Mouse (Mus musculus): ENCODE data around the gene Dchs1. TPM values are rescaled to one million over a fixed set of nuclear protein-coding genes. Genes with fewer than 3 reads are reported as not detected.
A peak's percentile ranks its signal among the peaks of the same experiment; 100 is the strongest.

Dchs1 gene
- total and polyA plus RNA-seq, 3 experiments, result 0.08 to 0.11 TPM; not detected in 1

GRCm38 (mm10) chr7:105809836-105810235, 22.4 kb upstream of the Dchs1 start:
- H3K4me1 ChIP-seq (ENCODE audit: control insufficient read depth in 1 of 2, insufficient read depth in 2 of 2, low read length in 2 of 2), result peaks cover 0 to 17% of the 10 kb centered on the region in 2 experiments; a peak in 3 of 4 replicates
- peak; percentile 57 for DNase-seq (ENCODE audit: low read depth, low spot score)
- H3K27ac ChIP-seq (ENCODE audit: control insufficient read depth, low read depth, low read length), result peak overlapping the region; percentile 68; the same call in 1 of the 2 replicates

GRCm38 (mm10) chr7:105808385-105808784, 20.9 kb upstream of the Dchs1 start:
- peaks cover 5 to 17% of the 10 kb centered on the region in 2 experiments; a peak in 3 of 4 replicates for H3K36me3 ChIP-seq (ENCODE audit: control insufficient read depth in 1 of 2, insufficient read depth in 2 of 2, low read length in 2 of 2)
- H3K4me1 ChIP-seq (ENCODE audit: control insufficient read depth in 1 of 2, insufficient read depth in 2 of 2, low read length in 2 of 2), result peaks cover 0 to 17% of the 10 kb centered on the region in 2 experiments; a peak in 3 of 4 replicates
- no peaks in the 10 kb centered on the region for H3K27me3 ChIP-seq (ENCODE audit: control insufficient read depth in 1 of 2, insufficient read depth in 2 of 2, low read length in 2 of 2)
- no peaks in the 10 kb centered on the region for H3K9me3 ChIP-seq (replicated peaks; ENCODE audit: insufficient read depth, low read length)
- peak; percentile 18 for DNase-seq (ENCODE audit: low read depth, low spot score)
- H3K27ac ChIP-seq (ENCODE audit: control insufficient read depth, low read depth, low read length), result no peak overlapping the region
- H3K9ac ChIP-seq (ENCODE audit: control insufficient read depth, low read depth, low read length, poor library complexity, severe bottlenecking), result no peak overlapping the region
- H3K4me3 ChIP-seq (ENCODE audit: control insufficient read depth in 1 of 2, insufficient read depth in 1 of 2, low read depth in 2 of 2, low read length in 2 of 2), result no peak overlapping the region
- TF ChIP-seq CTCF (IDR thresholded peaks at IDR 0.05 in 2 of 3, conservative IDR thresholded peaks at IDR 0.05 in 1 of 3; ENCODE audit: control insufficient read depth in 1 of 3, insufficient read depth in 1 of 3, low read depth in 2 of 3, low read length in 3 of 3, poor library complexity in 1 of 3, severe bottlenecking in 1 of 3) (no peak), RAD21 (IDR thresholded peaks at IDR 0.05; ENCODE audit: low read depth, low read length) (no peak), MYB (IDR thresholded peaks at IDR 0.05; ENCODE audit: low read depth, low read length) (no peak), GABPA (IDR thresholded peaks at IDR 0.05; ENCODE audit: low read depth, low read length) (no peak), TBP (IDR thresholded peaks at IDR 0.05; ENCODE audit: low read depth, low read length) (no peak), MYC (IDR thresholded peaks at IDR 0.05; ENCODE audit: low read depth, low read length) (no peak), MAX (IDR thresholded peaks at IDR 0.05; ENCODE audit: low read length) (no peak), USF1 (IDR thresholded peaks at IDR 0.05; ENCODE audit: low read depth, low read length) (no peak), POLR2AphosphoS5 (IDR thresholded peaks at IDR 0.05; ENCODE audit: borderline replicate concordance, low read depth, low read length) (no peak), ETS1 (IDR thresholded peaks at IDR 0.05; ENCODE audit: low read depth, low read length) (no peak), SMC3 (IDR thresholded peaks at IDR 0.05; ENCODE audit: low read depth, low read length) (no peak), ZNF384 (IDR thresholded peaks at IDR 0.05; ENCODE audit: low read depth, low read length) (no peak), MEF2A (IDR thresholded peaks at IDR 0.05; ENCODE audit: extremely low read depth, insufficient replicate concordance, low read depth, low read length, poor library complexity, severe bottlenecking) (no peak)
- H3K79me2 ChIP-seq (ENCODE audit: control insufficient read depth, insufficient read depth, low read length, poor library complexity), result peaks cover 12% of the 10 kb centered on the region

More at GRCm38 (mm10) chr7:105809836-105810235, 22.4 kb upstream of the Dchs1 start:
- Histone ChIP-seq H3K79me2 (ENCODE audit: control insufficient read depth, insufficient read depth, low read length, poor library complexity) (peaks cover 12% of the 10 kb centered on the region), H3K27me3 (ENCODE audit: control insufficient read depth in 1 of 2, insufficient read depth in 2 of 2, low read length in 2 of 2) (peaks cover 0 to 1% of the 10 kb centered on the region in 2 experiments; a peak in 1 of 4 replicates), H3K9ac (ENCODE audit: control insufficient read depth, low read depth, low read length, poor library complexity, severe bottlenecking) (peak overlapping the region; percentile 95), H3K9me3 (replicated peaks; ENCODE audit: insufficient read depth, low read length) (no peaks in the 10 kb centered on the region), H3K36me3 (ENCODE audit: control insufficient read depth in 1 of 2, insufficient read depth in 2 of 2, low read length in 2 of 2) (peaks cover 5 to 17% of the 10 kb centered on the region in 2 experiments; a peak in 3 of 4 replicates), H3K4me3 (ENCODE audit: control insufficient read depth in 1 of 2, insufficient read depth in 1 of 2, low read depth in 2 of 2, low read length in 2 of 2) (peak overlapping the region; percentile 78 to 91)
- TF ChIP-seq POLR2AphosphoS2 (IDR thresholded peaks at IDR 0.05; ENCODE audit: low read length) (no peak), POLR2AphosphoS5 (IDR thresholded peaks at IDR 0.05; ENCODE audit: borderline replicate concordance, low read depth, low read length) (no peak), MAZ (IDR thresholded peaks at IDR 0.05; ENCODE audit: low read depth, low read length) (no peak), RCOR1 (IDR thresholded peaks at IDR 0.05; ENCODE audit: low read depth, low read length) (no peak), USF1 (IDR thresholded peaks at IDR 0.05; ENCODE audit: low read depth, low read length) (no peak), KAT2A (conservative IDR thresholded peaks at IDR 0.05; ENCODE audit: low read depth, low read length) (no peak), MYC (IDR thresholded peaks at IDR 0.05; ENCODE audit: low read depth, low read length) (no peak), EP300 (IDR thresholded peaks at IDR 0.05; ENCODE audit: low read depth in 1 of 2, low read length in 2 of 2) (no peak), TAL1 (IDR thresholded peaks at IDR 0.05; ENCODE audit: low read length) (no peak), POLR2A (IDR thresholded peaks at IDR 0.05; ENCODE audit: control insufficient read depth in 1 of 2, insufficient read depth in 1 of 2, low read depth in 1 of 2, low read length in 2 of 2, poor library complexity in 1 of 2) (no peak), MAX (IDR thresholded peaks at IDR 0.05; ENCODE audit: low read length) (no peak), TBP (IDR thresholded peaks at IDR 0.05; ENCODE audit: low read depth, low read length) (no peak), JUND (IDR thresholded peaks at IDR 0.05; ENCODE audit: low read depth, low read length) (no peak), MYB (IDR thresholded peaks at IDR 0.05; ENCODE audit: low read depth, low read length) (no peak), SMC3 (IDR thresholded peaks at IDR 0.05; ENCODE audit: low read depth, low read length) (no peak)
